Mouse (Mus musculus) heart, embryonic 13.5 days (tissue): ENCODE measurements at regions not wholly inside any gene's neighbourhood (a gene's known extent, or its start where the extent isn't known, plus 50 kb on each side); places are given as distances from the start of the nearest gene placed in this dataset.

Source experiments
- ATAC-seq: fragments of 200-750 bp; cut with Nextera tagmentation; 2 replicates; pipeline ENCODE4 v1.8.0; 2017; ENCODE audit warnings: moderate TSS enrichment; ENCODE audit not compliant: insufficient number of reproducible peaks, low FRiP score, low TSS enrichment; ENCODE audit errors: extremely low read depth
- H3K27ac ChIP-seq: fragments of 300-500 bp; sonication (generic); replicated peaks from 2 replicates; pipeline ENCODE4 v1.5.1; 2015; ENCODE audit warnings: moderate library complexity, mild to moderate bottlenecking, inconsistent platforms
- H3K27me3 ChIP-seq: fragments of 300-500 bp; sonication (generic); replicated peaks from 2 replicates; pipeline ENCODE4 v1.6.1; 2015; ENCODE audit warnings: mild to moderate bottlenecking, inconsistent platforms
- H3K36me3 ChIP-seq: fragments of 300-500 bp; sonication (generic); 2 replicates; pipeline ENCODE4 v1.6.1; 2015; ENCODE audit warnings: mild to moderate bottlenecking, inconsistent platforms
- H3K4me1 ChIP-seq: fragments of 300-500 bp; sonication (generic); 2 replicates; pipeline ENCODE4 v1.6.1; 2015; ENCODE audit warnings: inconsistent platforms
- H3K4me2 ChIP-seq: fragments of 300-500 bp; sonication (generic); 2 replicates; pipeline ENCODE4 v1.6.1; 2015; ENCODE audit warnings: inconsistent platforms, mild to moderate bottlenecking, moderate library complexity
- H3K4me3 ChIP-seq: fragments of 300-500 bp; sonication (generic); 2 replicates; pipeline ENCODE4 v1.5.1; 2015; ENCODE audit warnings: moderate library complexity, mild to moderate bottlenecking, inconsistent platforms
- H3K9ac ChIP-seq: fragments of 300-500 bp; sonication (generic); 2 replicates; pipeline ENCODE4 v1.6.1; 2015; ENCODE audit warnings: inconsistent platforms, mild to moderate bottlenecking, moderate library complexity
- H3K9me3 ChIP-seq: fragments of 300-500 bp; sonication (generic); 2 replicates; pipeline ENCODE4 v1.6.1; 2016; ENCODE audit warnings: inconsistent platforms
- WGBS: fragments of 180-500 bp; shearing (Covaris S2); methylation state at CpG from one replicate; pipeline ENCODE4 v1.1.7; 2015; ENCODE audit warnings: mixed read lengths; 5-methylcytosine and 5-hydroxymethylcytosine counted together

GRCm38 (mm10) chr5:111577441-111577840 is 156.3 kb upstream of the Gm26897 start:
- WGBS, result 9% methylated on average over 5 of the region's 5 CpGs

GRCm38 (mm10) chr5:111578088-111578487 is 155.6 kb upstream of the Gm26897 start:
- H3K27me3 ChIP-seq, result peaks cover 55% of the 10 kb centered on the region
- no peaks in the 10 kb centered on the region for H3K9me3 ChIP-seq
- no peak for ATAC-seq
- 60% methylated on average over 5 of the region's 5 CpGs for WGBS
- no peak overlapping the region for H3K4me3 ChIP-seq
- no peaks in the 10 kb centered on the region for H3K36me3 ChIP-seq
- no peak overlapping the region for H3K9ac ChIP-seq
- peak overlapping the region; percentile 69 for H3K27ac ChIP-seq
- peaks cover 72% of the 10 kb centered on the region for H3K4me1 ChIP-seq
- H3K4me2 ChIP-seq, result no peak overlapping the region

More at GRCm38 (mm10) chr5:111577441-111577840, 156.3 kb upstream of the Gm26897 start:
- peaks cover 55% of the 10 kb centered on the region for H3K27me3 ChIP-seq
- H3K4me3 ChIP-seq, result no peak overlapping the region
- H3K4me2 ChIP-seq, result no peak overlapping the region
- peak overlapping the region; percentile 69 for H3K27ac ChIP-seq
- H3K9ac ChIP-seq, result no peak overlapping the region
- ATAC-seq, result no peak
- peaks cover 75% of the 10 kb centered on the region for H3K4me1 ChIP-seq
- H3K36me3 ChIP-seq, result no peaks in the 10 kb centered on the region
- no peaks in the 10 kb centered on the region for H3K9me3 ChIP-seq

- 21% methylated on average over 12 of the region's 12 CpGs for WGBS
- no peak for ATAC-seq
- Histone ChIP-seq H3K4me1 (peaks cover 62% of the 10 kb centered on the region), H3K27ac (peak overlapping the region; percentile 69; the same call in 1 of the 2 replicates), H3K9ac (peak overlapping the region; percentile 52), H3K36me3 (no peaks in the 10 kb centered on the region), H3K4me3 (no peak overlapping the region), H3K9me3 (no peaks in the 10 kb centered on the region), H3K4me2 (no peak overlapping the region), H3K27me3 (peaks cover 55% of the 10 kb centered on the region)
Measured at GRCm38 (mm10) chr5:111578977-111579727, 154.6 kb upstream of the Gm26897 start.

DNA sequence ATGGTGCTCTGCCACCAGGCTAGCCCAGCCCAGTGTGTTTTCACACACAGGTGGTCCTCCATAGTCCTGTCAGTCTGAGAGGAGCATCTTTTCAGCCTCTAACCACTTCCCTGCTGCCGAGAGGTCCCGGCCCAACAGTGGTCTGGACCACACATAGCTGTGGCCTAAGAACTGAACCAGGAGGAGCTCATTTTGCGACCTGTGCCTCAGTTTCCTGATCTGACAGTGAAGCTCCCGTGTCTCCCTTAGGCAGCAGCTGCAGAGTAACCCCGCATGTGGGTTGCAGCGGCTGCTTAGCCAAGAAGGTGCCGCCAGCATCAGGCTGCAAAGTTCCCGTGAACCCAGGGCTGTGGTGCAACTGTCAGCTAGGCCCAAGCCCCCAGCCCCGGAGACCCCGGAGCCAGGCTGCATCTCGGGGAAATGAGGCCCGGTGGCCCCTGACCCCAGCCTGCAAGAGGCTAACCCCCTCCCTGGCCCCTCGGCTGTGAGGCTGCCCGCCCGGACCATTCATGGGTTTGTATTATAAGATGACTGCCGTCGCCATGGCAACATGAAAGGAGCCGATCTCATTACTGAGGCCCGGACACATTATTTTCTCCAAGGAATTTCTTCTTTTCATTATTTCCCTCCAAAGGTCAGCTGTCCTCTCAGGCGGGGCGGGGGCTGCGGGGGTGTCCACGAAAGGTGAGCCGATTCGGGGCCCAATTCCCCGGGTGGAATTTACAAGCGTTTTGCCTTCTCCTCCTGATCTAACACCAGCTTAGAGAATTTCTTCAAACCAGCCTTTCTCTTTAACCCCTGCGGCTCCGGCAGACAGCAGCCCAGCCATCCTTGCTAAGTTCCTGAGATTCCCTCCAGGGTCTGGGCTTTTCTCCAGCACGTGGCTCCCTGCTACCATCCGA is 152.6 kb upstream of the Gm26897 start:
- H3K4me1 ChIP-seq, result peaks cover 50% of the 10 kb centered on the region
- no peaks in the 10 kb centered on the region for H3K9me3 ChIP-seq
- H3K36me3 ChIP-seq, result no peaks in the 10 kb centered on the region
- no peak overlapping the region for H3K27ac ChIP-seq
- peak overlapping the region; percentile 67 for H3K4me2 ChIP-seq
- WGBS, result 9% methylated on average over 31 of the region's 31 CpGs
- peak overlapping the region; percentile 40 for H3K4me3 ChIP-seq
- no peak for ATAC-seq
- peaks cover 62% of the 10 kb centered on the region for H3K27me3 ChIP-seq
- peak overlapping the region; percentile 24 for H3K9ac ChIP-seq

DNA sequence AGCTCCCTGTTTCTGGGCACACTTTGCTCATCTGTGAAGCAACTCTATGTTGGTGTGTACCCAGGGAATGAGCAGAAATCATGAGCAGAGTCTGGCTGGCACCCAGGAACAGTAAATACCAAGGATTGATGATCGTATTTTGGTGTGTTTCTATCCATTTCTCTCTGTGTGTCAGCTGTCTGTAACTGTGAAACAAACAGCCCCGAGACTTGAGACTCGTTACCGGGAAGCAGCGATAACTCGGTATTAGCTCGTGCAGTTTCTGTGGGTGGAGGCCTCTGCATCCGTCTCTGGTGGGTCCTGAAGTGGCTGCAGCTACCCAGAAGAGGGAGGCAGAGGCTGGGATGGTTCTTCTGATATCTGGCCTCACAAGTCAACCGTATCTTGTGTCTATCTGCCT is 151.7 kb upstream of the Gm26897 start:
- no peak overlapping the region for H3K27ac ChIP-seq
- H3K9me3 ChIP-seq, result no peaks in the 10 kb centered on the region
- H3K36me3 ChIP-seq, result no peaks in the 10 kb centered on the region
- 42% methylated on average over 9 of the region's 9 CpGs for WGBS
- H3K9ac ChIP-seq, result no peak overlapping the region
- ATAC-seq, result no peak
- H3K4me3 ChIP-seq, result no peak overlapping the region
- H3K4me1 ChIP-seq, result peaks cover 42% of the 10 kb centered on the region
- peak overlapping the region; percentile 67 for H3K4me2 ChIP-seq
- H3K27me3 ChIP-seq, result peaks cover 71% of the 10 kb centered on the region

GRCm38 (mm10) chr5:111590619-111591081 is 143.1 kb upstream of the Gm26897 start:
- H3K4me2 ChIP-seq, result no peak overlapping the region
- H3K9ac ChIP-seq, result 0 out of 2 replicates have a peak overlapping the region, but pooled peaks have one; percentile 19
- H3K4me1 ChIP-seq, result peaks cover 11% of the 10 kb centered on the region
- H3K27me3 ChIP-seq, result peaks cover 35% of the 10 kb centered on the region
- ATAC-seq, result no peak
- no peaks in the 10 kb centered on the region for H3K36me3 ChIP-seq
- WGBS, result 21% methylated on average over 4 of the region's 4 CpGs
- no peak overlapping the region for H3K4me3 ChIP-seq
- H3K9me3 ChIP-seq, result no peaks in the 10 kb centered on the region
- no peak overlapping the region for H3K27ac ChIP-seq

DNA sequence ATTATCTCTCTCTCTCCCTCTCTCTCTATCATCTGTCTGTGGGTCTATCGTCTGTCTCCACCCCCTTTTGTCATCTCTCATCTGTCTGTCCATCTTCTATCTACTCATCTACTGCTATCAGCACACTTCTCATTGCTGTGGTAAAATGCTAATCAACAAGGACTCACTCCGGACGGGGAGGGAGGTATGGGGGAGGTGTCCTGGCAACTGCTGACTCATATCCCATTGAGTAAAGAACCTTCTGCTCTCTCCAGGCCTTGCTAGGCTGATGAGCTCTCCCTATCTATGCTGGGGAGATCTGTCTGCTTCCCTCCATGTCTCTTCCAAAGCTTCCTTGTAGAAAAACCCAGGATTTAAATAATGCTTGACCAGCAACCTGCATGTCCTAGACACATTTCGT is 140.9 kb upstream of the Gm26897 start:
- no peak for ATAC-seq
- peaks cover 25% of the 10 kb centered on the region for H3K27me3 ChIP-seq
- H3K4me2 ChIP-seq, result no peak overlapping the region
- H3K27ac ChIP-seq, result no peak overlapping the region
- H3K9ac ChIP-seq, result no peak overlapping the region
- WGBS, result 49% methylated on average over 4 of the region's 4 CpGs
- no peak overlapping the region for H3K4me3 ChIP-seq
- H3K36me3 ChIP-seq, result no peaks in the 10 kb centered on the region
- peaks cover 11% of the 10 kb centered on the region for H3K4me1 ChIP-seq
- H3K9me3 ChIP-seq, result no peaks in the 10 kb centered on the region

DNA sequence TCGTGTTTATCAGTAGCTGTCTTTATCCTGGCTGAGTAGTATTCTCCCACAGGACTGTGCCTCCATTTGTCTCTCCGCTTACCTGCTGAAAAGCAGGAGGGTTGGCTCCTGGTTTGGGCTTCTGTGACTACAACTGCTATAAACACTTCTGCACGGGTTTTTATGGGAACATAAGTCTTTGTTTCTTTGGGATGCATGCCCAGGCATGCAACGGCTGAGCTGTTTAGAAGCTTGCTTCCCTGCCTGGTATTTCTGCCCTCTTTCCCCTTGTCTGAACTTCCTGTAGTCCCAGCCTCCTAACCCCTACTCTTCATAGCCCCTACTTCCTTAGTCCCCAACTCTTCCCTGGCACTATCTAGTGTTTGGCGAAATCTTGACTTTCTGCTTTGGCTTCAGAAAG is 139.6 kb upstream of the Gm26897 start:
- H3K27me3 ChIP-seq, result peaks cover 27% of the 10 kb centered on the region
- H3K9ac ChIP-seq, result no peak overlapping the region
- H3K27ac ChIP-seq, result no peak overlapping the region
- ATAC-seq, result no peak
- no peaks in the 10 kb centered on the region for H3K36me3 ChIP-seq
- H3K9me3 ChIP-seq, result no peaks in the 10 kb centered on the region
- no peak overlapping the region for H3K4me2 ChIP-seq
- 65% methylated on average over 5 of the region's 5 CpGs for WGBS
- no peak overlapping the region for H3K4me3 ChIP-seq
- H3K4me1 ChIP-seq, result peaks cover 11% of the 10 kb centered on the region

GRCm38 (mm10) chr5:111595438-111595837 is 138.3 kb upstream of the Gm26897 start:
- no peaks in the 10 kb centered on the region for H3K9me3 ChIP-seq
- no peak for ATAC-seq
- WGBS, result 34% methylated on average over 12 of the region's 12 CpGs

GRCm38 (mm10) chr5:111597733-111598132 is 136.0 kb upstream of the Gm26897 start:
- no peak for ATAC-seq

More at GRCm38 (mm10) chr5:111595438-111595837, 138.3 kb upstream of the Gm26897 start:
- peaks cover 9% of the 10 kb centered on the region for H3K4me1 ChIP-seq
- H3K4me2 ChIP-seq, result no peak overlapping the region
- H3K27me3 ChIP-seq, result peaks cover 39% of the 10 kb centered on the region
- no peak overlapping the region for H3K9ac ChIP-seq
- no peaks in the 10 kb centered on the region for H3K36me3 ChIP-seq
- H3K4me3 ChIP-seq, result no peak overlapping the region
- H3K27ac ChIP-seq, result no peak overlapping the region

GRCm38 (mm10) chr5:111601711-111602521 is 131.8 kb upstream of the Gm26897 start:
- Histone ChIP-seq H3K4me1 (peaks cover 13% of the 10 kb centered on the region), H3K9ac (no peak overlapping the region), H3K9me3 (no peaks in the 10 kb centered on the region), H3K36me3 (no peaks in the 10 kb centered on the region), H3K27ac (no peak overlapping the region), H3K27me3 (peaks cover 24% of the 10 kb centered on the region), H3K4me2 (no peak overlapping the region), H3K4me3 (no peak overlapping the region)
- 66% methylated on average over 26 of the region's 26 CpGs for WGBS
- ATAC-seq, result no peak

More at GRCm38 (mm10) chr5:111597733-111598132, 136.0 kb upstream of the Gm26897 start:
- no peak overlapping the region for H3K4me3 ChIP-seq
- H3K27me3 ChIP-seq, result peaks cover 39% of the 10 kb centered on the region
- peaks cover 18% of the 10 kb centered on the region for H3K4me1 ChIP-seq
- no peak overlapping the region for H3K4me2 ChIP-seq
- WGBS, result 70% methylated on average over 2 of the region's 2 CpGs
- no peak overlapping the region for H3K9ac ChIP-seq
- H3K27ac ChIP-seq, result no peak overlapping the region
- H3K36me3 ChIP-seq, result no peaks in the 10 kb centered on the region
- H3K9me3 ChIP-seq, result no peaks in the 10 kb centered on the region
